In genomic region chr11:114929581-114929980, GRCm38 (mm10) we compare ENCODE assay signal across 27 mouse cellular contexts. TPM values are rescaled to one million over a fixed set of nuclear protein-coding genes. Genes with fewer than 3 reads are reported as not detected.
DNase-seq lines count a peak whose midpoint lies in the region; ATAC-seq and TF ChIP-seq lines count a peak whose summit lies in the region.
"Had no signal": no experiment of that assay in that cellular context is flagged by ENCODE, and none has a peak within 500 bp of the region (broad histone marks: within the 10 kb centered on the region; RNA-seq: fewer than 3 reads in every experiment).

No protein-coding gene starts in this region.

- TF ChIP-seq CTCF in bone marrow macrophage, adult 2 months (IDR thresholded peaks at IDR 0.05; ENCODE audit: low read depth, low read length), result no peak

- H3K36me3 ChIP-seq in heart, embryonic 14.5 days (ENCODE audit: control insufficient read depth, insufficient read depth, low read length), result no peaks in the 10 kb centered on the region
- H3K36me3 ChIP-seq: lung, embryonic 15.5 days; neural tube, embryonic 12.5 days had no signal

- H3K4me2 ChIP-seq in heart, embryonic 14.5 days (ENCODE audit: low read length), result no peak overlapping the region; the same call in 1 of the 2 replicates
- H3K4me2 ChIP-seq: liver, embryonic 11.5 days; lung, embryonic 15.5 days; neural tube, embryonic 12.5 days had no signal

- H3K27ac ChIP-seq in heart, embryonic 14.5 days (replicated peaks in 1 of 2; ENCODE audit: control insufficient read depth in 1 of 2, insufficient read depth in 1 of 2, low read depth in 2 of 2, low read length in 2 of 2), result peak overlapping the region; percentile 72 to 79
- peak overlapping the region; percentile 91 for H3K27ac ChIP-seq in bone marrow macrophage, adult 2 months (ENCODE audit: insufficient read depth, low read depth, low read length)
- H3K27ac ChIP-seq: gastrocnemius, adult 2 months; layer of hippocampus, adult 2 months; lung, embryonic 15.5 days; neural tube, embryonic 12.5 days had no signal

- no peaks in the 10 kb centered on the region for H3K9me3 ChIP-seq in heart, embryonic 14.5 days (ENCODE audit: control insufficient read depth, low read length)
- H3K9me3 ChIP-seq: lung, embryonic 15.5 days; neural tube, embryonic 12.5 days had no signal

- ATAC-seq in heart, embryonic 14.5 days (ENCODE audit: insufficient number of reproducible peaks, insufficient read depth, low FRiP score, low read depth), result no peak
- peak; percentile 9; the same call in 1 of the 2 replicates for ATAC-seq in megakaryocyte progenitor cell, adult 5-6 weeks (replicated peaks; ENCODE audit: poor library complexity)
- ATAC-seq: activated CD4-positive, CD25-positive, alpha-beta regulatory T cell, adult 4 months; forebrain, embryonic 16.5 days; hindbrain, embryonic 16.5 days had no signal

- H3K4me3 ChIP-seq in heart, embryonic 14.5 days (ENCODE audit: control insufficient read depth in 1 of 2, insufficient read depth in 1 of 2, low read depth in 1 of 2, low read length in 2 of 2), result no peak overlapping the region
- H3K4me3 ChIP-seq in bone marrow macrophage, adult 2 months (ENCODE audit: insufficient read depth, low read length), result peak overlapping the region; percentile 27
- H3K4me3 ChIP-seq: erythroblast, embryonic 14.5 days; gastrocnemius, adult 2 months; layer of hippocampus, adult 2 months; lung, embryonic 15.5 days; neural tube, embryonic 12.5 days had no signal

- H3K27me3 ChIP-seq in heart, embryonic 14.5 days (ENCODE audit: control insufficient read depth, insufficient read depth, low read length), result no peaks in the 10 kb centered on the region
- H3K27me3 ChIP-seq: lung, embryonic 15.5 days; neural tube, embryonic 12.5 days had no signal

- H3K4me1 ChIP-seq in heart, embryonic 14.5 days (ENCODE audit: control insufficient read depth in 2 of 2, insufficient read depth in 2 of 2, low read length in 2 of 2), result peaks cover 14 to 22% of the 10 kb centered on the region in 2 experiments
- H3K4me1 ChIP-seq in bone marrow macrophage, adult 2 months (ENCODE audit: control insufficient read depth, insufficient read depth, low read length), result peaks cover 46% of the 10 kb centered on the region
- H3K4me1 ChIP-seq: lung, embryonic 15.5 days; neural tube, embryonic 12.5 days had no signal

- DNase-seq in heart, postnatal 25 days (ENCODE audit: low spot score), result no peak
- DNase-seq in 416B (ENCODE audit: low read depth), result peak; percentile 74
- DNase-seq in spleen, adult 18-20 months, result no peak
- DNase-seq in natural killer cell, adult 2 months (ENCODE audit: low spot score in 2 of 2), result no peak
- DNase-seq: cerebellum, adult 11 months; cerebellum, postnatal 14 days; gastrocnemius, adult 2 months; heart, postnatal 14 days; kidney, adult 11 months; kidney, postnatal 10 days; thymus, adult 2 months had no signal

- TF ChIP-seq POLR2A in bone marrow macrophage, adult 2 months (IDR thresholded peaks at IDR 0.05; ENCODE audit: borderline replicate concordance, low read depth, low read length), result no peak

- no peak overlapping the region for H3K9ac ChIP-seq in heart, embryonic 14.5 days (ENCODE audit: low read length)
- H3K9ac ChIP-seq: lung, embryonic 15.5 days; neural tube, embryonic 12.5 days had no signal

- WGBS in heart, embryonic 14.5 days, result 66% methylated on average over 2 of the region's 2 CpGs

- intact Hi-C loops in heart, postnatal 25 days (cut with DNase I), result no loop called here

RNA-seq across cellular contexts. Expression of gene Cd300lb, which starts 4.6 kb away (rescaled TPM):
- polyA plus RNA-seq in heart, embryonic 14.5 days (2014; fragmentation: Nextera tagmentation; extraction: Ambion mirVana), result 0.39 and 0.54 TPM in 2 replicates
- total RNA-seq in heart, postnatal 25 days (2021), result 1 to 10 TPM; 1.0 to 1.2 TPM
- polyA plus RNA-seq in bone marrow macrophage, adult 2 months (2012; ENCODE audit: insufficient read depth, insufficient read length, missing spikeins), result 194 and 220 TPM in 2 replicates
- 18.8 and 25.5 TPM in 2 replicates for total RNA-seq in megakaryocyte progenitor cell, adult 5-6 weeks (2015)
- total RNA-seq in megakaryocyte progenitor cell, adult 5-6 weeks (2017), result 12.1 and 15.6 TPM in 2 replicates
- total RNA-seq: left cerebral cortex, postnatal 36 days; MEL had no signal
- polyA plus RNA-seq: erythroblast, embryonic 14.5 days; hindbrain, embryonic 16.5 days; neural tube, embryonic 12.5 days had no signal

RNA-seq across cellular contexts. Expression of gene Cd300c, which starts 39.4 kb away (rescaled TPM):
- polyA plus RNA-seq in heart, embryonic 14.5 days (2014; fragmentation: Nextera tagmentation; extraction: Ambion mirVana), result not detected in 2 replicates
- not detected for total RNA-seq in heart, postnatal 25 days (2021)
- polyA plus RNA-seq in bone marrow macrophage, adult 2 months (2012; ENCODE audit: insufficient read depth, insufficient read length, missing spikeins), result 1.5 and 1.7 TPM in 2 replicates
- 0.39 and 1.8 TPM in 2 replicates for total RNA-seq in megakaryocyte progenitor cell, adult 5-6 weeks (2015)
- total RNA-seq in megakaryocyte progenitor cell, adult 5-6 weeks (2017), result not detected in 2 replicates
- total RNA-seq: gastrocnemius, adult 2 months; heart, postnatal 14 days; layer of hippocampus, adult 2 months; left cerebral cortex, postnatal 36 days; megakaryocyte-erythroid progenitor cell, adult 5-6 weeks; MEL; midbrain, postnatal 0 days had no signal
- polyA plus RNA-seq: activated CD4-positive, CD25-positive, alpha-beta regulatory T cell, adult 4 months; erythroblast, embryonic 14.5 days; forebrain, embryonic 16.5 days; hindbrain, embryonic 16.5 days; liver, embryonic 11.5 days; lung, embryonic 15.5 days; midbrain, postnatal 0 days; neural tube, embryonic 12.5 days; stomach, embryonic 14.5 days had no signal

RNA-seq across cellular contexts. Expression of gene Cd300a, which starts 39.7 kb away (rescaled TPM):
- polyA plus RNA-seq in heart, embryonic 14.5 days (2014; fragmentation: Nextera tagmentation; extraction: Ambion mirVana), result 1.1 and 1.4 TPM in 2 replicates
- total RNA-seq in heart, postnatal 25 days (2021), result under 1 TPM; 0.81 to 0.99 TPM
- polyA plus RNA-seq in bone marrow macrophage, adult 2 months (2012; ENCODE audit: insufficient read depth, insufficient read length, missing spikeins), result 202 and 239 TPM in 2 replicates
- total RNA-seq in megakaryocyte progenitor cell, adult 5-6 weeks (2015), result 7.7 and 8.9 TPM in 2 replicates
- total RNA-seq in megakaryocyte progenitor cell, adult 5-6 weeks (2017), result 14.2 and 29.7 TPM in 2 replicates
- total RNA-seq: MEL had no signal
- polyA plus RNA-seq: erythroblast, embryonic 14.5 days had no signal

Comparison
In these comparisons a context has a peak if more than half of its experiments do, and no peak if none do; other contexts are left out.
1. RNA of gene Cd300lb, which starts 4.6 kb away (total RNA-seq): 12.1 to 25.5 TPM in megakaryocyte progenitor cell, adult 5-6 weeks; 1.0 to 1.2 TPM in heart, postnatal 25 days; every median in the first group is over 4 times any median in the second.
2. RNA of gene Cd300a, which starts 39.7 kb away (total RNA-seq): 7.7 to 29.7 TPM in megakaryocyte progenitor cell, adult 5-6 weeks; 0.81 to 0.99 TPM in heart, postnatal 25 days; every median in the first group is over 4 times any median in the second.